Comparison of ENCODE assay signal across 28 mouse cellular contexts in the genomic region with DNA sequence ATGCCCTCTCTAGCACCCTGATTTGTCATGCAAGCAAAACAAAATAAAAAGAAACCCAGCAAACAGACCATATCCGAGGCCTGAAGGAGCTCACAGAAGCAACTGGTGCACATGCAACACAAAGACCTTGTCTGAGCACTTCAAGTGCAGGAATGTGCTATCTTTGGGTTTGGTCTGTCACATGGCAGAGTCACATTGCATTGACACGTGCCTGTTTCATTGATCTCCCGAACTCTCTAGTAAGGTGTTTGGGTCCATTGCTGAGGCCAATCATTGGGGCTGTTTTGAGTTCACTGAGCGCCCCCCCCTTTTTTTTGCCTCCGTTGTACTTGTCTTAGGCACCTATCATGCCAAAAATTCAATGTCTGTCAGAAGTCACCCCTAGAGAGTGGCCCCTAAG. TPM values are rescaled to one million over a fixed set of nuclear protein-coding genes. Genes with fewer than 3 reads are reported as not detected.
DNase-seq lines count a peak whose midpoint lies in the region; ATAC-seq and TF ChIP-seq lines count a peak whose summit lies in the region.
"Had no signal": no experiment of that assay in that cellular context is flagged by ENCODE, and none has a peak within 500 bp of the region (broad histone marks: within the 10 kb centered on the region; RNA-seq: fewer than 3 reads in every experiment).

No protein-coding gene starts in this region.

- DNase-seq in heart, adult 11 months: peak; percentile 37
- DNase-seq in heart, postnatal 4 days: no peak
- DNase-seq in liver, adult 2 months (ENCODE audit: extremely low read depth, low read depth, low spot score): peak; percentile 90
- DNase-seq in liver, postnatal 0 days: no peak
- DNase-seq in frontal cortex, postnatal 10 days (ENCODE audit: low spot score in 2 of 2): no peak
- DNase-seq: adrenal gland, adult 8-10 months; adrenal gland, postnatal 14 days; adrenal gland, postnatal 36 days; B cell, adult 2 months; cerebellum, adult 11-12 months; cerebellum, adult 2 months; cerebellum, adult 9-10 months; cerebellum, postnatal 10 days; cerebellum, postnatal 25 days; forebrain, postnatal 0 days had no signal

- no peak for TF ChIP-seq EP300 in liver, postnatal 0 days (IDR thresholded peaks at IDR 0.05; ENCODE audit: low read depth)

- TF ChIP-seq CTCF in liver, adult 2 months (IDR thresholded peaks at IDR 0.05; ENCODE audit: low read depth, low read length): no peak
- no peak for TF ChIP-seq CTCF in liver, postnatal 0 days (IDR thresholded peaks at IDR 0.05; ENCODE audit: low read depth)
- no peak for TF ChIP-seq CTCF in embryonic fibroblast, embryonic 13.5 days (IDR thresholded peaks at IDR 0.05; ENCODE audit: borderline replicate concordance, insufficient read depth, low read length)

- TF ChIP-seq POLR2A in liver, adult 2 months (IDR thresholded peaks at IDR 0.05; ENCODE audit: extremely low read depth, insufficient read depth, low read length): no peak
- TF ChIP-seq POLR2A in embryonic fibroblast, embryonic 13.5 days (IDR thresholded peaks at IDR 0.05; ENCODE audit: low read depth, low read length): no peak

- ATAC-seq in liver, postnatal 0 days: no peak
- ATAC-seq in forebrain, embryonic 15.5 days (replicated peaks): no peak
- ATAC-seq: activated CD4-positive, CD25-positive, alpha-beta regulatory T cell, adult 4 months; CD4-positive, CD25-positive, alpha-beta regulatory T cell, adult 4 months; forebrain, embryonic 14.5 days; forebrain, postnatal 0 days; Patski had no signal

- H3K36me3 ChIP-seq in liver, adult 2 months (ENCODE audit: control insufficient read depth, insufficient read depth, low read length): no peaks in the 10 kb centered on the region
- no peaks in the 10 kb centered on the region for H3K36me3 ChIP-seq in liver, postnatal 0 days (replicated peaks; ENCODE audit: insufficient read depth, low read length)
- no peaks in the 10 kb centered on the region for H3K36me3 ChIP-seq in forebrain, embryonic 15.5 days
- H3K36me3 ChIP-seq: embryonic facial prominence, embryonic 10.5 days; embryonic facial prominence, embryonic 12.5 days; forebrain, embryonic 10.5 days; forebrain, embryonic 12.5 days; G1E had no signal

- no peaks in the 10 kb centered on the region for H3K27me3 ChIP-seq in liver, adult 2 months (ENCODE audit: control insufficient read depth, insufficient read depth, low read length)
- no peaks in the 10 kb centered on the region for H3K27me3 ChIP-seq in liver, postnatal 0 days (ENCODE audit: insufficient read depth, low read length)
- H3K27me3 ChIP-seq in forebrain, embryonic 15.5 days: no peaks in the 10 kb centered on the region
- H3K27me3 ChIP-seq: embryonic facial prominence, embryonic 12.5 days; forebrain, embryonic 12.5 days had no signal

- peaks cover 9% of the 10 kb centered on the region for H3K4me1 ChIP-seq in liver, adult 2 months (ENCODE audit: control insufficient read depth, insufficient read depth, low read length)
- H3K4me1 ChIP-seq in liver, postnatal 0 days (ENCODE audit: insufficient read depth): peaks cover 12% of the 10 kb centered on the region
- H3K4me1 ChIP-seq in embryonic fibroblast, embryonic 13.5 days (ENCODE audit: control insufficient read depth, insufficient read depth, low read length): peaks cover 2% of the 10 kb centered on the region; the same call in 1 of the 2 replicates
- no peaks in the 10 kb centered on the region for H3K4me1 ChIP-seq in forebrain, embryonic 15.5 days
- H3K4me1 ChIP-seq: embryonic facial prominence, embryonic 10.5 days; forebrain, embryonic 10.5 days; forebrain, embryonic 12.5 days had no signal

- H3K4me2 ChIP-seq in liver, postnatal 0 days (ENCODE audit: low read depth, low read length): no peak overlapping the region
- H3K4me2 ChIP-seq in forebrain, embryonic 15.5 days (replicated peaks): no peak overlapping the region
- H3K4me2 ChIP-seq: embryonic facial prominence, embryonic 12.5 days; forebrain, embryonic 12.5 days had no signal

- H3K9me3 ChIP-seq in liver, postnatal 0 days (ENCODE audit: low read length): peaks cover 5% of the 10 kb centered on the region
- H3K9me3 ChIP-seq in forebrain, embryonic 15.5 days: no peaks in the 10 kb centered on the region
- H3K9me3 ChIP-seq: embryonic facial prominence, embryonic 10.5 days; embryonic facial prominence, embryonic 12.5 days; forebrain, embryonic 10.5 days; forebrain, embryonic 12.5 days; G1E had no signal

- 53% methylated on average over 5 of the region's 5 CpGs for WGBS in liver, adult 2 months
- 78% methylated on average over 5 of the region's 5 CpGs for WGBS in liver, postnatal 0 days (ENCODE audit: insufficient replicate concordance)
- 90% methylated on average over 5 of the region's 5 CpGs for WGBS in forebrain, embryonic 15.5 days

- no peak overlapping the region for H3K27ac ChIP-seq in liver, adult 2 months (replicated peaks; ENCODE audit: insufficient read depth, low read depth, low read length)
- no peak overlapping the region for H3K27ac ChIP-seq in liver, postnatal 0 days (ENCODE audit: low read depth)
- H3K27ac ChIP-seq in embryonic fibroblast, embryonic 13.5 days (ENCODE audit: insufficient read depth, low read length): peak overlapping the region; percentile 55
- no peak overlapping the region for H3K27ac ChIP-seq in forebrain, embryonic 15.5 days (replicated peaks)
- H3K27ac ChIP-seq: embryonic facial prominence, embryonic 10.5 days; embryonic facial prominence, embryonic 12.5 days; forebrain, embryonic 10.5 days; forebrain, embryonic 12.5 days had no signal

- H3K9ac ChIP-seq in liver, adult 2 months (ENCODE audit: low read depth, low read length): no peak overlapping the region
- no peak overlapping the region for H3K9ac ChIP-seq in liver, postnatal 0 days (replicated peaks)
- no peak overlapping the region for H3K9ac ChIP-seq in forebrain, embryonic 15.5 days (replicated peaks)
- H3K9ac ChIP-seq: embryonic facial prominence, embryonic 12.5 days; forebrain, embryonic 12.5 days; forebrain, postnatal 0 days had no signal

- no peaks in the 10 kb centered on the region for H3K79me2 ChIP-seq in liver, adult 2 months (ENCODE audit: control insufficient read depth, insufficient read depth, low read length)

- H3K4me3 ChIP-seq in liver, adult 2 months (ENCODE audit: insufficient read depth, low read depth, low read length): no peak overlapping the region
- no peak overlapping the region for H3K4me3 ChIP-seq in liver, postnatal 0 days (ENCODE audit: low read depth, low read length)
- no peak overlapping the region for H3K4me3 ChIP-seq in embryonic fibroblast, embryonic 13.5 days (ENCODE audit: insufficient read depth, low read length)
- no peak overlapping the region for H3K4me3 ChIP-seq in forebrain, embryonic 15.5 days
- H3K4me3 ChIP-seq: embryonic facial prominence, embryonic 10.5 days; embryonic facial prominence, embryonic 12.5 days; erythroblast, embryonic 14.5 days; forebrain, embryonic 10.5 days; forebrain, embryonic 12.5 days had no signal

RNA-seq across cellular contexts. Expression of a gene that starts 7.4 kb away (rescaled TPM):
- 1 to 10 TPM; 9.8 TPM for total RNA-seq in heart, postnatal 4 days (2021)
- total RNA-seq in liver, adult 2 months (2014; rRNA removed): 9.4 and 16.0 TPM in 2 replicates
- polyA plus RNA-seq in liver, adult 2 months (2012; rRNA removed): 2.0 and 5.5 TPM in 2 replicates
- polyA plus RNA-seq in liver, postnatal 0 days (2015; fragmentation: Nextera tagmentation; extraction: Ambion mirVana): 12.7 and 15.1 TPM in 2 replicates
- 45.8 and 72.2 TPM in 2 replicates for polyA plus RNA-seq in embryonic fibroblast, embryonic 13.5 days (2011; ENCODE audit: insufficient read length, low read depth, missing spikeins)
- 0.56 and 1.1 TPM in 2 replicates for polyA plus RNA-seq in forebrain, embryonic 15.5 days (2015; fragmentation: Nextera tagmentation; extraction: Ambion mirVana)
- total RNA-seq: CH12.LX had no signal
- polyA plus RNA-seq: CD4-positive, CD25-positive, alpha-beta regulatory T cell, adult 4 months; G1E had no signal

Comparison
In these comparisons a context has a peak if more than half of its experiments do, and no peak if none do; other contexts are left out.
1. DNase-seq: peak in heart, adult 11 months (single experiment) and liver, adult 2 months (single experiment); none in heart, postnatal 4 days (single experiment), liver, postnatal 0 days (single experiment) and frontal cortex, postnatal 10 days (0 of 2).